Mouse (Mus musculus) forebrain, embryonic 14.5 days (tissue): ENCODE measurements at regions not wholly inside any gene's neighbourhood (a gene's known extent, or its start where the extent isn't known, plus 50 kb on each side); places are given as distances from the start of the nearest gene placed in this dataset.

ENCODE experiments used
- ATAC-seq: fragments of 200-750 bp; cut with Nextera tagmentation; 2 replicates; pipeline ENCODE4 v1.8.0; 2017; ENCODE audit warnings: mild to moderate bottlenecking, moderate library complexity
- DNase-seq: peaks from one replicate; pipeline ENCODE4 v3.0.0-alpha.2; 2015; ENCODE audit warnings: low spot score
- H3K27ac ChIP-seq: fragments of 300-500 bp; sonication (generic); 2 replicates; pipeline ENCODE4 v1.5.1; 2014; ENCODE audit warnings: low read depth, mild to moderate bottlenecking, control low read depth, low read length, moderate library complexity
- H3K27me3 ChIP-seq: fragments of 300-500 bp; sonication (generic); replicated peaks from 2 replicates; pipeline ENCODE4 v1.6.1; 2014; ENCODE audit warnings: low read length, control low read depth, mixed read lengths; ENCODE audit not compliant: control insufficient read depth, insufficient read depth
- H3K36me3 ChIP-seq: fragments of 300-500 bp; sonication (generic); 2 replicates; pipeline ENCODE4 v1.6.1; 2014; ENCODE audit warnings: low read length, control low read depth; ENCODE audit not compliant: control insufficient read depth, insufficient read depth
- H3K4me1 ChIP-seq: fragments of 300-500 bp; sonication (generic); 2 replicates; pipeline ENCODE4 v1.6.1; 2014; ENCODE audit warnings: antibody characterized with exemption, low read length, control low read depth; ENCODE audit not compliant: control insufficient read depth, insufficient read depth
- H3K4me2 ChIP-seq: fragments of 300-500 bp; sonication (generic); 2 replicates; pipeline ENCODE4 v1.6.1; 2014; ENCODE audit warnings: mild to moderate bottlenecking, control low read depth, low read length
- H3K4me3 ChIP-seq: fragments of 300-500 bp; sonication (generic); 2 replicates; pipeline ENCODE4 v1.5.1; 2014; ENCODE audit warnings: low read depth, low read length, control low read depth
- H3K9ac ChIP-seq: fragments of 300-500 bp; sonication (generic); 2 replicates; pipeline ENCODE4 v1.6.1; 2014; ENCODE audit warnings: mild to moderate bottlenecking, low read length, control low read depth, moderate library complexity
- H3K9me3 ChIP-seq: fragments of 300-500 bp; sonication (generic); replicated peaks from 2 replicates; pipeline ENCODE4 v1.6.1; 2016; ENCODE audit warnings: low read length, control low read depth, mixed read lengths; ENCODE audit not compliant: control insufficient read depth
- WGBS: fragments of 180-500 bp; shearing (Covaris S2); extraction: QIAGEN DNeasy Blood & Tissue Kit; methylation state at CpG from one replicate; pipeline ENCODE4 v1.1.7; 2014; 5-methylcytosine and 5-hydroxymethylcytosine counted together

- WGBS = 16% methylated on average over 5 of the region's 5 CpGs
- ATAC-seq = no peak
- DNase-seq = peak; percentile 53
- Histone ChIP-seq H3K9ac (no peak overlapping the region), H3K27me3 (no peaks in the 10 kb centered on the region; the same call in 1 of the 2 replicates), H3K4me3 (no peak overlapping the region), H3K27ac (peak overlapping the region; percentile 54; the same call in 1 of the 2 replicates), H3K36me3 (no peaks in the 10 kb centered on the region), H3K9me3 (no peaks in the 10 kb centered on the region), H3K4me2 (no peak overlapping the region), H3K4me1 (peaks cover 18% of the 10 kb centered on the region)
These were observed 137.9 kb upstream of the Zc3h12a start for GRCm38 (mm10) chr4:125265575-125265974.

- H3K9me3 ChIP-seq = no peaks in the 10 kb centered on the region
- H3K4me1 ChIP-seq = peaks cover 19% of the 10 kb centered on the region
- H3K27ac ChIP-seq = peak overlapping the region; percentile 54; the same call in 1 of the 2 replicates
- H3K4me3 ChIP-seq = no peak overlapping the region
- no peak overlapping the region for H3K9ac ChIP-seq
- no peak overlapping the region for H3K4me2 ChIP-seq
- DNase-seq = no peak
- ATAC-seq = peak; percentile 19; the same call in 1 of the 2 replicates
- H3K36me3 ChIP-seq = no peaks in the 10 kb centered on the region
- H3K27me3 ChIP-seq = no peaks in the 10 kb centered on the region; the same call in 1 of the 2 replicates
- 21% methylated on average over 7 of the region's 7 CpGs for WGBS
These were observed 137.4 kb upstream of the Zc3h12a start for GRCm38 (mm10) chr4:125265065-125265464.

GRCm38 (mm10) chr4:125261547-125261946 lies 133.9 kb upstream of the Zc3h12a start:
- 22% methylated on average over 8 of the region's 8 CpGs for WGBS
- peaks cover 19% of the 10 kb centered on the region for H3K4me1 ChIP-seq
- ATAC-seq (no peak), DNase-seq (peak; percentile 50)
- no peak overlapping the region for H3K4me3 ChIP-seq
- H3K4me2 ChIP-seq = no peak overlapping the region
- H3K9ac ChIP-seq = no peak overlapping the region
- no peak overlapping the region for H3K27ac ChIP-seq
- no peaks in the 10 kb centered on the region; the same call in 1 of the 2 replicates for H3K27me3 ChIP-seq
- H3K9me3 ChIP-seq = no peaks in the 10 kb centered on the region
- H3K36me3 ChIP-seq = no peaks in the 10 kb centered on the region

- no peaks in the 10 kb centered on the region for H3K27me3 ChIP-seq
- no peak overlapping the region for H3K4me3 ChIP-seq
- no peaks in the 10 kb centered on the region for H3K9me3 ChIP-seq
- no peak overlapping the region for H3K27ac ChIP-seq
- no peak overlapping the region for H3K9ac ChIP-seq
- 39% methylated on average over 10 of the region's 10 CpGs for WGBS
- no peak overlapping the region for H3K4me2 ChIP-seq
- DNase-seq (peak; percentile 46), ATAC-seq (peak; percentile 30; the same call in 1 of the 2 replicates)
- H3K36me3 ChIP-seq = no peaks in the 10 kb centered on the region
- peaks cover 17% of the 10 kb centered on the region for H3K4me1 ChIP-seq
These were observed 131.7 kb upstream of the Zc3h12a start for GRCm38 (mm10) chr4:125259306-125259705.

- H3K9me3 ChIP-seq = no peaks in the 10 kb centered on the region
- H3K4me2 ChIP-seq = no peak overlapping the region
- H3K4me3 ChIP-seq = no peak overlapping the region
- DNase-seq (peak; percentile 64), ATAC-seq (peak; percentile 43; the same call in 1 of the 2 replicates)
- WGBS = 49% methylated on average over 6 of the region's 6 CpGs
- H3K9ac ChIP-seq = no peak overlapping the region
- no peaks in the 10 kb centered on the region for H3K27me3 ChIP-seq
- no peaks in the 10 kb centered on the region for H3K36me3 ChIP-seq
- H3K4me1 ChIP-seq = peaks cover 17% of the 10 kb centered on the region
- no peak overlapping the region for H3K27ac ChIP-seq
These were observed 130.3 kb upstream of the Zc3h12a start for GRCm38 (mm10) chr4:125257916-125258315.

- no peak for DNase-seq
- H3K4me1 ChIP-seq = peaks cover 10% of the 10 kb centered on the region
- H3K4me3 ChIP-seq = no peak overlapping the region
- 88% methylated on average over 3 of the region's 3 CpGs for WGBS
- H3K27me3 ChIP-seq = no peaks in the 10 kb centered on the region
- 0 out of 2 replicates have a peak overlapping the region, but pooled peaks have one; percentile 52 for H3K27ac ChIP-seq
- no peak overlapping the region for H3K4me2 ChIP-seq
- H3K36me3 ChIP-seq = no peaks in the 10 kb centered on the region
- no peak for ATAC-seq
- H3K9ac ChIP-seq = no peak overlapping the region
- H3K9me3 ChIP-seq = no peaks in the 10 kb centered on the region
These were observed 125.5 kb upstream of the Zc3h12a start for GRCm38 (mm10) chr4:125253161-125253560.

- H3K9ac ChIP-seq = peak overlapping the region; percentile 8; the same call in 1 of the 2 replicates
- 0 out of 2 replicates have a peak overlapping the region, but pooled peaks have one; percentile 52 for H3K27ac ChIP-seq
- no peak overlapping the region for H3K4me3 ChIP-seq
- DNase-seq = peak; percentile 40
- no peaks in the 10 kb centered on the region for H3K9me3 ChIP-seq
- ATAC-seq = peak; percentile 75; the same call in 1 of the 2 replicates
- H3K4me1 ChIP-seq = peaks cover 10% of the 10 kb centered on the region
- no peaks in the 10 kb centered on the region for H3K27me3 ChIP-seq
- 68% methylated on average over 8 of the region's 8 CpGs for WGBS
- H3K4me2 ChIP-seq = no peak overlapping the region
- no peaks in the 10 kb centered on the region for H3K36me3 ChIP-seq
These were observed 124.6 kb upstream of the Zc3h12a start for GRCm38 (mm10) chr4:125252228-125252627.

- Histone ChIP-seq H3K27ac (no peak overlapping the region), H3K4me3 (no peak overlapping the region), H3K4me1 (peaks cover 10% of the 10 kb centered on the region), H3K4me2 (no peak overlapping the region), H3K9me3 (no peaks in the 10 kb centered on the region), H3K27me3 (no peaks in the 10 kb centered on the region), H3K9ac (no peak overlapping the region), H3K36me3 (no peaks in the 10 kb centered on the region)
- no peak for ATAC-seq
- no peak for DNase-seq
- WGBS = 41% methylated on average over 7 of the region's 7 CpGs
These were observed 121.4 kb upstream of the Zc3h12a start for GRCm38 (mm10) chr4:125249061-125249460.

GRCm38 (mm10) chr4:125246171-125246570 lies 118.5 kb upstream of the Zc3h12a start:
- Histone ChIP-seq H3K9ac (no peak overlapping the region), H3K4me1 (no peaks in the 10 kb centered on the region), H3K36me3 (no peaks in the 10 kb centered on the region), H3K27ac (no peak overlapping the region), H3K27me3 (0 out of 2 replicates have a peak, but pooled peaks cover 2% of the 10 kb centered on the region), H3K4me3 (no peak overlapping the region), H3K4me2 (no peak overlapping the region), H3K9me3 (no peaks in the 10 kb centered on the region)
- 6% methylated on average over 5 of the region's 5 CpGs for WGBS
- ATAC-seq = no peak
- DNase-seq = no peak
